Mouse (Mus musculus): Measurements from ENCODE around the gene Cpped1. TPM values are rescaled to one million over a fixed set of nuclear protein-coding genes. Genes with fewer than 3 reads are reported as not detected.

Cpped1 gene
- polyA plus RNA-seq, 1 experiment, result 29.6 TPM

- Histone ChIP-seq H3K27me3 (ENCODE audit: control insufficient read depth, insufficient read depth, insufficient read length) (no peaks in the 10 kb centered on the region), H3K4me3 (no peak overlapping the region), H3K4me2 (ENCODE audit: low read depth) (no peak overlapping the region), H3K79me2 (ENCODE audit: control insufficient read depth, insufficient read depth) (no peaks in the 10 kb centered on the region), H3ac (ENCODE audit: control insufficient read depth, insufficient read length) (no peak overlapping the region), H3K36me3 (ENCODE audit: control insufficient read depth, insufficient read depth) (peaks cover 9% of the 10 kb centered on the region)
- TF ChIP-seq TCF3 (IDR thresholded peaks at IDR 0.05; ENCODE audit: insufficient read length, low read depth), result no peak
These were observed 27.4 kb downstream of the Cpped1 start for GRCm38 (mm10) chr16:11881795-11882194.

- no peaks in the 10 kb centered on the region for H3K79me2 ChIP-seq (ENCODE audit: control insufficient read depth, insufficient read depth)
- H3K27me3 ChIP-seq (ENCODE audit: control insufficient read depth, insufficient read depth, insufficient read length), result no peaks in the 10 kb centered on the region
- TF ChIP-seq TCF12 (IDR thresholded peaks at IDR 0.05; ENCODE audit: insufficient read depth, poor library complexity, severe bottlenecking) (no peak), REST (IDR thresholded peaks at IDR 0.05; ENCODE audit: insufficient read depth, insufficient read length) (no peak), E2F4 (IDR thresholded peaks at IDR 0.05; ENCODE audit: insufficient read depth) (no peak), USF1 (IDR thresholded peaks at IDR 0.05; ENCODE audit: low read depth) (no peak), TCF3 (IDR thresholded peaks at IDR 0.05; ENCODE audit: insufficient read length, low read depth) (no peak), MYOD1 (IDR thresholded peaks at IDR 0.05; ENCODE audit: control insufficient read depth in 1 of 3, insufficient read length in 2 of 3, low read depth in 2 of 3) (no peak), MAX (IDR thresholded peaks at IDR 0.05; ENCODE audit: low read depth) (no peak), MYOG (IDR thresholded peaks at IDR 0.05; ENCODE audit: control insufficient read depth in 1 of 3, insufficient read depth in 1 of 3, insufficient read length in 2 of 3, low read depth in 2 of 3) (no peak), CEBPB (IDR thresholded peaks at IDR 0.05; ENCODE audit: insufficient read depth, poor library complexity, severe bottlenecking) (no peak), POLR2A (IDR thresholded peaks at IDR 0.05; ENCODE audit: insufficient read length, low read depth) (no peak), POLR2AphosphoS2 (IDR thresholded peaks at IDR 0.05; ENCODE audit: insufficient read length, low read depth) (no peak), SRF (IDR thresholded peaks at IDR 0.05; ENCODE audit: control insufficient read depth, insufficient read length, low read depth) (no peak)
- peaks cover 6% of the 10 kb centered on the region for H3K36me3 ChIP-seq (ENCODE audit: control insufficient read depth, insufficient read depth)
- no peak overlapping the region for H3K4me2 ChIP-seq (ENCODE audit: low read depth)
- H3K4me3 ChIP-seq, result no peak overlapping the region
- H3ac ChIP-seq (ENCODE audit: control insufficient read depth, insufficient read length), result no peak overlapping the region
These were observed 28.8 kb downstream of the Cpped1 start for GRCm38 (mm10) chr16:11880461-11880860.

GRCm38 (mm10) chr16:11879196-11879595 lies 30.0 kb downstream of the Cpped1 start:
- no peak overlapping the region for H3K4me3 ChIP-seq
- H3K27me3 ChIP-seq (ENCODE audit: control insufficient read depth, insufficient read depth, insufficient read length), result no peaks in the 10 kb centered on the region
- peaks cover 4% of the 10 kb centered on the region for H3K36me3 ChIP-seq (ENCODE audit: control insufficient read depth, insufficient read depth)
- no peak overlapping the region for H3ac ChIP-seq (ENCODE audit: control insufficient read depth, insufficient read length)
- H3K4me2 ChIP-seq (ENCODE audit: low read depth), result no peak overlapping the region
- no peak for TF ChIP-seq POLR2A (IDR thresholded peaks at IDR 0.05; ENCODE audit: insufficient read length, low read depth)
- no peak for TF ChIP-seq TCF12 (IDR thresholded peaks at IDR 0.05; ENCODE audit: insufficient read depth, poor library complexity, severe bottlenecking)
- no peak for TF ChIP-seq TCF3 (IDR thresholded peaks at IDR 0.05; ENCODE audit: insufficient read length, low read depth)
- TF ChIP-seq E2F4 (IDR thresholded peaks at IDR 0.05; ENCODE audit: insufficient read depth), result no peak
- TF ChIP-seq SRF (IDR thresholded peaks at IDR 0.05; ENCODE audit: control insufficient read depth, insufficient read length, low read depth), result no peak
- TF ChIP-seq REST (IDR thresholded peaks at IDR 0.05; ENCODE audit: insufficient read depth, insufficient read length), result no peak
- no peak for TF ChIP-seq MYOD1 (IDR thresholded peaks at IDR 0.05; ENCODE audit: control insufficient read depth in 1 of 3, insufficient read length in 2 of 3, low read depth in 2 of 3)
- no peak for TF ChIP-seq MAX (IDR thresholded peaks at IDR 0.05; ENCODE audit: low read depth)
- no peak for TF ChIP-seq POLR2AphosphoS2 (IDR thresholded peaks at IDR 0.05; ENCODE audit: insufficient read length, low read depth)
- TF ChIP-seq CEBPB (IDR thresholded peaks at IDR 0.05; ENCODE audit: insufficient read depth, poor library complexity, severe bottlenecking), result no peak
- TF ChIP-seq USF1 (IDR thresholded peaks at IDR 0.05; ENCODE audit: low read depth), result no peak
- H3K79me2 ChIP-seq (ENCODE audit: control insufficient read depth, insufficient read depth), result no peaks in the 10 kb centered on the region

- Histone ChIP-seq H3K36me3 (ENCODE audit: control insufficient read depth, insufficient read depth) (no peaks in the 10 kb centered on the region), H3ac (ENCODE audit: control insufficient read depth, insufficient read length) (no peak overlapping the region), H3K27me3 (ENCODE audit: control insufficient read depth, insufficient read depth, insufficient read length) (no peaks in the 10 kb centered on the region), H3K79me2 (ENCODE audit: control insufficient read depth, insufficient read depth) (no peaks in the 10 kb centered on the region), H3K4me2 (ENCODE audit: low read depth) (no peak overlapping the region), H3K4me3 (no peak overlapping the region)
- TF ChIP-seq MAX (IDR thresholded peaks at IDR 0.05; ENCODE audit: low read depth) (no peak), POLR2AphosphoS2 (IDR thresholded peaks at IDR 0.05; ENCODE audit: insufficient read length, low read depth) (no peak), E2F4 (IDR thresholded peaks at IDR 0.05; ENCODE audit: insufficient read depth) (no peak), TCF12 (IDR thresholded peaks at IDR 0.05; ENCODE audit: insufficient read depth, poor library complexity, severe bottlenecking) (no peak), USF1 (IDR thresholded peaks at IDR 0.05; ENCODE audit: low read depth) (no peak), SRF (IDR thresholded peaks at IDR 0.05; ENCODE audit: control insufficient read depth, insufficient read length, low read depth) (no peak), TCF3 (IDR thresholded peaks at IDR 0.05; ENCODE audit: insufficient read length, low read depth) (no peak), MYOG (IDR thresholded peaks at IDR 0.05; ENCODE audit: control insufficient read depth in 1 of 3, insufficient read depth in 1 of 3, insufficient read length in 2 of 3, low read depth in 2 of 3) (no peak), POLR2A (IDR thresholded peaks at IDR 0.05; ENCODE audit: insufficient read length, low read depth) (no peak), REST (IDR thresholded peaks at IDR 0.05; ENCODE audit: insufficient read depth, insufficient read length) (no peak), MYOD1 (IDR thresholded peaks at IDR 0.05; ENCODE audit: control insufficient read depth in 1 of 3, insufficient read length in 2 of 3, low read depth in 2 of 3) (no peak), CEBPB (IDR thresholded peaks at IDR 0.05; ENCODE audit: insufficient read depth, poor library complexity, severe bottlenecking) (no peak)
These were observed 34.0 kb downstream of the Cpped1 start for GRCm38 (mm10) chr16:11875227-11875626.

- no peaks in the 10 kb centered on the region for H3K27me3 ChIP-seq (ENCODE audit: control insufficient read depth, insufficient read depth, insufficient read length)
- no peak overlapping the region for H3K4me2 ChIP-seq (ENCODE audit: low read depth)
- H3K36me3 ChIP-seq (ENCODE audit: control insufficient read depth, insufficient read depth), result no peaks in the 10 kb centered on the region
- TF ChIP-seq REST (IDR thresholded peaks at IDR 0.05; ENCODE audit: insufficient read depth, insufficient read length) (no peak), MYOD1 (IDR thresholded peaks at IDR 0.05; ENCODE audit: control insufficient read depth in 1 of 3, insufficient read length in 2 of 3, low read depth in 2 of 3) (no peak), E2F4 (IDR thresholded peaks at IDR 0.05; ENCODE audit: insufficient read depth) (no peak), POLR2AphosphoS2 (IDR thresholded peaks at IDR 0.05; ENCODE audit: insufficient read length, low read depth) (no peak), POLR2A (IDR thresholded peaks at IDR 0.05; ENCODE audit: insufficient read length, low read depth) (no peak), TCF3 (IDR thresholded peaks at IDR 0.05; ENCODE audit: insufficient read length, low read depth) (no peak)
- no peak overlapping the region for H3ac ChIP-seq (ENCODE audit: control insufficient read depth, insufficient read length)
- no peaks in the 10 kb centered on the region for H3K79me2 ChIP-seq (ENCODE audit: control insufficient read depth, insufficient read depth)
- no peak overlapping the region for H3K4me3 ChIP-seq
These were observed 36.0 kb downstream of the Cpped1 start for GRCm38 (mm10) chr16:11873292-11873691.

Data from myocyte (in vitro differentiated cells).